Mouse (Mus musculus) CH12.LX (cell line): ENCODE data around the gene Dbt.

Source experiments
- BHLHE40 ChIP-seq: IDR thresholded peaks from 2 replicates; pipeline ENCODE4 v1.6.1; 2011; ENCODE audit warnings: mild to moderate bottlenecking, low read depth, low read length, improper control_type of control experiment
- CTCF ChIP-seq, 2 experiments: IDR thresholded peaks in 1 of 2; conservative IDR thresholded peaks in 1 of 2; 2 replicates each; pipeline ENCODE4 v1.5.1; 2011 to 2012; ENCODE audit warnings: low read depth in 2 of 2, low read length in 2 of 2, improper control_type of control experiment in 1 of 2, inconsistent platforms in 1 of 2, mild to moderate bottlenecking in 1 of 2, moderate library complexity in 1 of 2
- E2F4 ChIP-seq: IDR thresholded peaks from 2 replicates; pipeline ENCODE4 v1.6.1; 2011; ENCODE audit warnings: low read depth, low read length, improper control_type of control experiment; ENCODE audit not compliant: insufficient replicate concordance
- ELF1 ChIP-seq: IDR thresholded peaks from 2 replicates; pipeline ENCODE4 v1.6.1; 2014; ENCODE audit warnings: low read depth, mild to moderate bottlenecking, inconsistent platforms, low read length, improper control_type of control experiment
- EP300 ChIP-seq: IDR thresholded peaks from 2 replicates; pipeline ENCODE4 v1.6.1; 2011; ENCODE audit warnings: low read length, improper control_type of control experiment
- KAT2A ChIP-seq: IDR thresholded peaks from 2 replicates; pipeline ENCODE4 v1.6.1; 2012; ENCODE audit warnings: low read length, improper control_type of control experiment, inconsistent platforms; ENCODE audit not compliant: insufficient replicate concordance
- MAFK ChIP-seq: IDR thresholded peaks from 2 replicates; pipeline ENCODE4 v1.6.1; 2011; ENCODE audit warnings: low read length, improper control_type of control experiment; ENCODE audit not compliant: insufficient replicate concordance
- MAX ChIP-seq: IDR thresholded peaks from 2 replicates; pipeline ENCODE4 v1.6.1; 2011; ENCODE audit warnings: low read length, improper control_type of control experiment
- MYC ChIP-seq: IDR thresholded peaks from 2 replicates; pipeline ENCODE4 v1.6.1; 2011; ENCODE audit warnings: low read depth, mild to moderate bottlenecking, improper control_type of control experiment, low read length
- POLR2A ChIP-seq: IDR thresholded peaks from 2 replicates; pipeline ENCODE4 v1.6.1; 2011; ENCODE audit warnings: low read depth, mild to moderate bottlenecking, improper control_type of control experiment, low read length
- POLR2AphosphoS2 ChIP-seq: IDR thresholded peaks from 2 replicates; pipeline ENCODE4 v1.6.1; 2011; ENCODE audit warnings: low read depth, low read length, improper control_type of control experiment
- RAD21 ChIP-seq: IDR thresholded peaks from 2 replicates; pipeline ENCODE4 v1.6.1; 2011; ENCODE audit warnings: low read depth, mild to moderate bottlenecking, low read length, improper control_type of control experiment, moderate library complexity
- USF1 ChIP-seq: IDR thresholded peaks from 2 replicates; pipeline ENCODE4 v1.6.1; 2014; ENCODE audit warnings: low read depth, mild to moderate bottlenecking, inconsistent platforms, low read length, improper control_type of control experiment

GRCm38 (mm10) chr3:116594728-116595602, 82.1 kb downstream of the Dbt start, which contains the start of gene Sass6:
- TF ChIP-seq EP300 (no peak), MAX (no peak), POLR2AphosphoS2 (no peak), E2F4 (peak; percentile 91), POLR2A (peak; percentile 83), CTCF (conservative IDR thresholded peaks at IDR 0.05 in 1 of 2, IDR thresholded peaks at IDR 0.05 in 1 of 2; ENCODE audit: low read depth in 2 of 2, low read length in 2 of 2) (no peak), MYC (peak; percentile 67; the same call in 1 of the 2 replicates), MAFK (no peak), RAD21 (no peak), ELF1 (peak; percentile 87), KAT2A (peak; percentile 88; the same call in 1 of the 2 replicates), BHLHE40 (no peak), USF1 (no peak)
